Mouse (Mus musculus) neutrophil, adult 5-6 weeks (primary cell): ENCODE measurements around the gene Ppt1. TPM values are rescaled to one million over a fixed set of nuclear protein-coding genes. Genes with fewer than 3 reads are reported as not detected.

Experiments used
- ATAC-seq: fragments of 151-379, 151-347 bp; 2 replicates; pipeline ENCODE4 v1.8.0; 2017; ENCODE audit warnings: mild to moderate bottlenecking, moderate TSS enrichment; ENCODE audit not compliant: insufficient number of reproducible peaks, poor library complexity, low FRiP score, severe bottlenecking; ENCODE audit errors: extremely low read depth
- total RNA-seq: library from RNA; stranded (forward); fragments of 200-1000 nt; gene quantifications from 2 replicates; pipeline ENCODE4 v1.2.3, GENCODE M21; 2017

The Ppt1 gene
- total RNA-seq, 1 experiment from 2014 or later = 219 TPM

- ATAC-seq = no peak
Measured at GRCm38 (mm10) chr4:122891597-122891996, 55.6 kb downstream of the Ppt1 start.

- peak; percentile 47; the same call in 1 of the 2 replicates for ATAC-seq
Measured at GRCm38 (mm10) chr4:122892157-122892556, 56.1 kb downstream of the Ppt1 start.

GRCm38 (mm10) chr4:122897750-122898149 lies 61.7 kb downstream of the Ppt1 start:
- ATAC-seq = no peak

- peak; percentile 91 for ATAC-seq
Measured at GRCm38 (mm10) chr4:122898313-122898712, 62.3 kb downstream of the Ppt1 start.

- ATAC-seq = no peak
Measured at GRCm38 (mm10) chr4:122902156-122902555, 66.1 kb downstream of the Ppt1 start.

- ATAC-seq = no peak
Measured at GRCm38 (mm10) chr4:122903709-122904108, 67.7 kb downstream of the Ppt1 start.

- ATAC-seq = no peak
Measured at GRCm38 (mm10) chr4:122905359-122905758, 69.3 kb downstream of the Ppt1 start.

Other genes starting within 250 kb of the Ppt1 start
- not detected in 2 replicates for gene 9530002B09Rik, start 147.0 kb upstream of the Ppt1 start, total RNA-seq
- 707 and 737 TPM in 2 replicates for gene Cap1, start 49.8 kb downstream of the Ppt1 start, total RNA-seq
- 0.58 and 0.86 TPM in 2 replicates for gene Mfsd2a, start 124.9 kb downstream of the Ppt1 start, total RNA-seq
- gene Mycl, start 159.4 kb downstream of the Ppt1 start, total RNA-seq = 0.37 and 0.70 TPM in 2 replicates
- 23.5 and 35.2 TPM in 2 replicates for gene Trit1, start 180.4 kb downstream of the Ppt1 start, total RNA-seq